Mouse (Mus musculus) liver, adult 2 months (tissue): ENCODE results near the gene Stat5a. TPM values are rescaled to one million over a fixed set of nuclear protein-coding genes. Genes with fewer than 3 reads are reported as not detected.

Source experiments
- DNase-seq: peaks from one replicate; pipeline ENCODE4 v3.0.0-alpha.2; 2011; ENCODE audit warnings: low read depth, low spot score; ENCODE audit errors: extremely low read depth
- H3K27ac ChIP-seq: fragments of 200-500 bp; replicated peaks from 2 replicates; pipeline ENCODE4 v1.5.1; 2012; ENCODE audit warnings: low read depth, mild to moderate bottlenecking, control low read depth, inconsistent platforms, low read length; ENCODE audit not compliant: insufficient read depth
- H3K27me3 ChIP-seq: fragments of 200-500 bp; 2 replicates; pipeline ENCODE4 v1.6.1; 2012; ENCODE audit warnings: mild to moderate bottlenecking, moderate library complexity, low read length, inconsistent platforms; ENCODE audit not compliant: control insufficient read depth, insufficient read depth
- H3K36me3 ChIP-seq: fragments of 200-500 bp; 2 replicates; pipeline ENCODE4 v1.6.1; 2012; ENCODE audit warnings: low read length, inconsistent platforms; ENCODE audit not compliant: control insufficient read depth, insufficient read depth
- H3K4me1 ChIP-seq: fragments of 200-500 bp; 2 replicates; pipeline ENCODE4 v1.6.1; 2011; ENCODE audit warnings: low read length; ENCODE audit not compliant: control insufficient read depth, insufficient read depth
- H3K4me3 ChIP-seq: fragments of 200-500 bp; 2 replicates; pipeline ENCODE4 v1.5.1; 2011; ENCODE audit warnings: low read depth, mild to moderate bottlenecking, control low read depth, low read length, moderate library complexity; ENCODE audit not compliant: insufficient read depth
- H3K79me2 ChIP-seq: fragments of 200-500 bp; 2 replicates; pipeline ENCODE4 v1.6.1; 2012; ENCODE audit warnings: inconsistent platforms, mild to moderate bottlenecking, low read length, moderate library complexity; ENCODE audit not compliant: control insufficient read depth, insufficient read depth
- H3K9ac ChIP-seq: fragments of 200-500 bp; 2 replicates; pipeline ENCODE4 v1.6.1; 2012; ENCODE audit warnings: low read depth, mild to moderate bottlenecking, control low read depth, inconsistent platforms, low read length
- CTCF ChIP-seq: fragments of 200-500 bp; IDR thresholded peaks from 2 replicates; pipeline ENCODE4 v1.5.1; 2011; ENCODE audit warnings: low read depth, low read length, control low read depth
- POLR2A ChIP-seq: fragments of 200-500 bp; IDR thresholded peaks from 2 replicates; pipeline ENCODE4 v1.6.1; 2011; ENCODE audit warnings: low read length, control low read depth; ENCODE audit not compliant: insufficient read depth; ENCODE audit errors: extremely low read depth
- WGBS: fragments of 180-500 bp; shearing (Covaris S2); methylation state at CpG from one replicate; pipeline ENCODE4 v1.1.7; 2018; 5-methylcytosine and 5-hydroxymethylcytosine counted together
- polyA plus RNA-seq: library from polyadenylated mRNA; depleted of rRNA; stranded (reverse); fragments of >200 nt; gene quantifications from 2 replicates; pipeline ENCODE4 v1.2.3, GENCODE M21; 2012
- total RNA-seq: library from RNA; depleted of rRNA; stranded (reverse); fragments of >200 nt; gene quantifications from 2 replicates; pipeline ENCODE4 v1.2.3, GENCODE M21; 2014

Stat5a gene
- total and polyA plus RNA-seq, 2 experiments: 6.9 to 15.0 TPM

DNA sequence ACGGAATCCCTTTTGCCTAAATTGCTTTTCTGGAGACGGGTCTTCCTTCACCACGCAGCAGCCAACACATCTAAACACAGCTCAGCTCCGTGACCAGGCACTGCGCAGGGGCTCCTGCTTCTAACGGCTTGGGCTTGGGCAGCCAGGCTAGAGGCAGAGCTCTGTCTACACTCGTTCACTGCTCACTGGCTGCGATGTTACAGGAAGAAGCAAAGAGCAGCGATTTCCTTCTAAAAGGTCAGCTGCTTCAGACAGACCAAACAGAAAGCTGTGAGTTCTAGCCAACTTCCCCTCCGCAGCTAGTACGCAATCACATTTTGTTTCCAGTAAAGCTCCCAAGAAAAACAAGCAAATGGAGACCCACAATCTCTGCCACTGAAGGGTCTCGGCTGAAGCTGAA is 36.8 kb upstream of the Stat5a start:
- TF ChIP-seq CTCF: no peak
- peak; percentile 84 for TF ChIP-seq POLR2A
- Histone ChIP-seq H3K9ac (peak overlapping the region; percentile 81), H3K36me3 (no peaks in the 10 kb centered on the region), H3K4me3 (peak overlapping the region; percentile 54), H3K4me1 (peaks cover 25% of the 10 kb centered on the region), H3K79me2 (peaks cover 51% of the 10 kb centered on the region; the same call in 1 of the 2 replicates), H3K27me3 (no peaks in the 10 kb centered on the region), H3K27ac (peak overlapping the region; percentile 90)
- WGBS: 2% methylated on average over 12 of the region's 12 CpGs
- DNase-seq: peak; percentile 96

DNA sequence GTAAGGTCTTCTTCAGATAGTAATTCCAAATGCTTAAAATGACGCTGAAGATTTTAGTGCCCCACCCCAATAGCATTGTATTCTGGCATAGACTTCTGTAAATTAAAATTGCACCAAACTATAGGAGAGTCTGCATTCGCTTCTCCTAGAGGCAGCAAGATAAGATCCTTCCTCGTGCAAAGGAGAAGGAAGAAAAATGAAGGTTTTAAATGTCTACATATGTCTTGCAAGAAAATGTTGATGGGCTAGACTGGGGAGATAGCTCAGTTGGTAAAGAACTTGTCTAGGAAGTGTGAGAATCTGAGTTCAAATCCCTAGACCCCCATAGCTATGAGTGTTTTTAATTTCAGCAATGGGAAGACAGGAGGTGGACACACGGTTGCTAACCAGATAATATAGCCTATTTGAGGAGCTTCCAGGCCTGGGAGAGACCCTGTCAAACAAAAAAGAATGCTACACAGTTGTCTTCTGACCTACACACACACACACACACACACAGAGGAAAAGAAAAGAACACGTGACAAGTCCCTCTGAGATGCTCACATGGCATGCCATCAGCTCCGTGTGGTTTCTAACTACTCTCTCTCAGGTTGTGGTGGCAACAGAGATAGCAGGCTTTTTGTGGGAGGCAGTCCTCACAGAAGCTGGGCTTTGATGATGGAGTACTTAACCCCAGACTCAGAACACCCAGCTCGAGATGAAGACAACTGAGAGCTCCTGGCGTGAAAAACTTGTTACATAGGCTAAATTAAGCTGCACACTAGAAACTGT is 35.4 kb upstream of the Stat5a start:
- H3K4me3 ChIP-seq: no peak overlapping the region
- peaks cover 24% of the 10 kb centered on the region for H3K4me1 ChIP-seq
- no peak overlapping the region for H3K9ac ChIP-seq
- H3K36me3 ChIP-seq: no peaks in the 10 kb centered on the region
- H3K79me2 ChIP-seq: peaks cover 49% of the 10 kb centered on the region; the same call in 1 of the 2 replicates
- no peak for DNase-seq
- TF ChIP-seq POLR2A: no peak
- TF ChIP-seq CTCF: no peak
- H3K27me3 ChIP-seq: no peaks in the 10 kb centered on the region
- H3K27ac ChIP-seq: no peak overlapping the region
- whole genome bisulfite sequencing: 81% methylated on average over 8 of the region's 8 CpGs

DNA sequence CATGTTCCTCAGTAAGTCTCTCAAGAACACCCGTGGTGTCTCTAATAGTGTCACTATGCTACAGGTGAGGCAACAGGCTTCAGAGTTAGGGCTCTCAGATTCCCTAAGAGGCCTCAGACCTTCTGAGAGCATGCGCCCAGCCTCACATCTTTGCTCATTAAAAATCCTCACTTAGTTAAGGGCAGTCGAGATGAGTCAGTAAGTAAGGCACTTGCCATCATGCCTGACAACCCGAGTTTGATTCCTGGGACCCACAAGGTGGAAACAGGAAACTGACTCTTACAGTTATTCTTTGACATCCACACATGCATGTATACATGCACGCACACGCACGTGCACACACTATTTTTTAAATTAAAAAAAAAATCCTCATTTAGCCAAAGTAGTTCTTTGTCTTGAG is 34.7 kb upstream of the Stat5a start:
- DNase-seq: no peak
- Histone ChIP-seq H3K79me2 (peaks cover 47% of the 10 kb centered on the region; the same call in 1 of the 2 replicates), H3K4me3 (no peak overlapping the region), H3K36me3 (no peaks in the 10 kb centered on the region), H3K27me3 (no peaks in the 10 kb centered on the region), H3K9ac (no peak overlapping the region), H3K27ac (no peak overlapping the region), H3K4me1 (peaks cover 26% of the 10 kb centered on the region)
- TF ChIP-seq CTCF (no peak), POLR2A (no peak)
- 85% methylated on average over 7 of the region's 7 CpGs for WGBS

DNA sequence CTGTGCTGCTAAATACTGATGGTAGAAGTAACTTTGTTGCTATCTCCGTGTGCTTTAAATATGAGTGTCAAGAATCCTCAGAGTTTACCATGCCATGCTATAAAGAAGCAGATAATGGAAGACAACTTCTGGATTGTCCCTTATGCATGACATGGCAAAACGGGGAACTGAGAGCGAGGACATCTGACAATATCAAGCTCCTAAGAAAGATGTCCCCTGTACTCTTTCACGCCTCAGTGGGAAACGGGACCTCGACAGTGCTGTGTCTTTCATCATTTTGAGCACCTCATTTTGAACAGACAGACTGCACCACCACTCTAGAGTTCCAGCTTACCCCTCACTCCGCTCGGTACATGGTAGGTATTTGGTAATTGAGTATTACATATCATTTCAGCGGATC is 33.7 kb upstream of the Stat5a start:
- 88% methylated on average over 9 of the region's 9 CpGs for WGBS
- H3K4me1 ChIP-seq: peaks cover 24% of the 10 kb centered on the region
- peaks cover 41% of the 10 kb centered on the region; the same call in 1 of the 2 replicates for H3K79me2 ChIP-seq
- no peak overlapping the region for H3K9ac ChIP-seq
- TF ChIP-seq POLR2A (no peak), CTCF (no peak)
- no peak overlapping the region for H3K27ac ChIP-seq
- H3K27me3 ChIP-seq: no peaks in the 10 kb centered on the region
- H3K36me3 ChIP-seq: no peaks in the 10 kb centered on the region
- DNase-seq: no peak
- H3K4me3 ChIP-seq: no peak overlapping the region

DNA sequence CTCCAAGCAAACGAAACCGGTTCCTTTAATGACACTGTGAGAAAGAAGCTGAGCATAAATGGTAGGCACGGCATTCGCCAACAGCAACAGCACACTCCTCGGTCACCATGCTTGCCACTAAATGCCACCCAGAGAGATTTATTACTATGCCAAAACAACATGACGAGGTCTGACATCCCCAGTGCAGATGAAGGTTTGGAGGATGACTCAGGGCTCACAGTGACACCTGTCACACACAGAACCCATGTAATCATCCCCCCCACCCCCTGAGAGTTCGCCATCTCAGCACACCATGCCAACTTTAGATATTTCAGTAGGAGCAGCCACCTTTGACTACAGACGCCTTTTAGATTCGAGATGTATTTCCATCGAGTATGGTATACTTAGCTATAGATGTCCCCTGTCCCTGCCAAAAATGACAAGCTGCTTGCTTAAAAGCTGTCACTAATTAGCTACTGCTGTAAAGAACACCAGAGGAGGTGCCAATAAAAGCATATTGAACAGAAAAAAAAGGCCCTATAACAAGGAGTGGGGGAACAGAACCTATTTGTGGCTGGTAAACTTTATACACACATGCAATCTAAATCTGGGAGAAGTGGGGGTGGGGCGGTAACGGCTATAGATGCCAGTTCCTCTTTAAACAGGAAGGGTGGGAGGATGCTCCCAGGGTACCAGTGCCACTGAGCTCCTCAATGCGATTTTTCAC is 32.8 kb upstream of the Stat5a start:
- no peak overlapping the region for H3K9ac ChIP-seq
- TF ChIP-seq CTCF: no peak
- no peak for TF ChIP-seq POLR2A
- peaks cover 38% of the 10 kb centered on the region; the same call in 1 of the 2 replicates for H3K79me2 ChIP-seq
- 87% methylated on average over 13 of the region's 13 CpGs for WGBS
- no peaks in the 10 kb centered on the region for H3K27me3 ChIP-seq
- no peak for DNase-seq
- H3K27ac ChIP-seq: no peak overlapping the region
- no peak overlapping the region for H3K4me3 ChIP-seq
- H3K4me1 ChIP-seq: peaks cover 25% of the 10 kb centered on the region
- H3K36me3 ChIP-seq: no peaks in the 10 kb centered on the region
